Mouse (Mus musculus) midbrain, embryonic 10.5 days (tissue): ENCODE data around the gene Dctd. TPM values are rescaled to one million over a fixed set of nuclear protein-coding genes. Genes with fewer than 3 reads are reported as not detected.

Experiments
- DNase-seq: peaks from one replicate; pipeline ENCODE4 v3.0.0-alpha.2; 2017; ENCODE audit warnings: low spot score
- H3K27ac ChIP-seq: fragments of 300-500 bp; sonication (generic); replicated peaks from 2 replicates; pipeline ENCODE4 v1.5.1; 2016; ENCODE audit warnings: mild to moderate bottlenecking
- H3K27me3 ChIP-seq: fragments of 300-500 bp; sonication (generic); 2 replicates; pipeline ENCODE4 v1.6.1; 2016; ENCODE audit warnings: low read depth, mild to moderate bottlenecking; ENCODE audit not compliant: poor library complexity, severe bottlenecking
- H3K36me3 ChIP-seq: fragments of 300-500 bp; sonication (generic); 2 replicates; pipeline ENCODE4 v1.6.1; 2016; ENCODE audit warnings: mild to moderate bottlenecking, moderate library complexity
- H3K4me1 ChIP-seq: fragments of 300-500 bp; sonication (generic); 2 replicates; pipeline ENCODE4 v1.6.1; 2016
- H3K4me3 ChIP-seq: fragments of 300-500 bp; sonication (generic); 2 replicates; pipeline ENCODE4 v1.5.1; 2016; ENCODE audit warnings: mild to moderate bottlenecking, moderate library complexity
- H3K9me3 ChIP-seq: fragments of 300-500 bp; sonication (generic); replicated peaks from 2 replicates; pipeline ENCODE4 v1.6.1; 2016; ENCODE audit warnings: mild to moderate bottlenecking
- WGBS: fragments of 180-500 bp; shearing (Covaris S2); methylation state at CpG from one replicate; pipeline ENCODE4 v1.1.7; 2016; 5-methylcytosine and 5-hydroxymethylcytosine counted together
- polyA plus RNA-seq: library from polyadenylated mRNA; unstranded; fragments of >200 nt; fragmentation: Nextera tagmentation; extraction: Ambion mirVana; gene quantifications from 2 replicates; pipeline ENCODE4 v1.2.1, GENCODE M21; 2016

Gene Dctd
- polyA plus RNA-seq, 1 experiment from 2014 or later = 36.9 TPM

DNA sequence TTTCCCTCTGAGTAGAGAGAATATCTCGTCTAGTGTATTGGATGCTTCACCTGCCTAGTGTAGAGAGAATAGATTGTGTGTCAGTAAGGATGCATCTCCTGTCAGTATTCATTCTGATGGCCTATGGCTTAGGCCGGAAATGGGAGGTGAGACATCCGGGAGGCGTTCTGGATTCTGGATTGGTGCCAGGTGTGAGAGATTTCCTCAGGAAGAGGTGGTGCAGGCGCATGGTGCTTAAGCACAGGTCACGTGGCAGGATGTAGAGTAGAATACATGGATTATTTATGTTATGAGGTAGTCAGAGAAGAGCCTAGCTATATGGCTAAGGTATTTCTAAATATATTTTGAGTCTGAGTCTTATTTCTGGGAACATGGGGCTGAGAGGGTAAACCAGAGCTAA, 15.7 kb downstream of the Dctd start:
- H3K36me3 ChIP-seq = peaks cover 53% of the 10 kb centered on the region
- no peaks in the 10 kb centered on the region for H3K27me3 ChIP-seq
- DNase-seq = no peak
- H3K4me3 ChIP-seq = no peak overlapping the region
- 92% methylated on average over 6 of the region's 6 CpGs for WGBS
- peaks cover 14% of the 10 kb centered on the region; the same call in 1 of the 2 replicates for H3K9me3 ChIP-seq
- H3K4me1 ChIP-seq = peaks cover 12% of the 10 kb centered on the region
- no peak overlapping the region for H3K27ac ChIP-seq

DNA sequence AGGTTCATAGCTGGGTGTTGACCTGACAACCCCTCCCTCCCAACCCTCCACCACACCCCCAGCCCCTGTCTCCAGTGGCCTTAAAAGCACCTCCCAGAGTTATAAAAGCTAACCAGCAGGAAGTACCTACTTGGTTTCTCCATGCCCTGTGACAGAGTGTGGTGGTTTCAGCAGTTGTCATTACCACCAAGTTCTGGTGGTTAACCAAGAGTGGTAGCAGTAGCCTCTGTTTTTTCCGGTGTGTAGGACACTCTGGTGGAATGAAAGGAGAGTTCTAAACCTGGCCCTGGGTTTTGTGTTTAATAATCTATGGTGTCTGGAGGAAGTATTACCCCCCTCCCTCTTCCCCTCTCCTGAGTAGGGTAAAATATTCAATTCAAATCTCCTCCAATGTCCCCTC, 24.1 kb downstream of the Dctd start:
- Histone ChIP-seq H3K36me3 (peaks cover 37% of the 10 kb centered on the region), H3K4me3 (no peak overlapping the region), H3K9me3 (peaks cover 11% of the 10 kb centered on the region; the same call in 1 of the 2 replicates), H3K4me1 (peaks cover 9% of the 10 kb centered on the region; the same call in 1 of the 2 replicates), H3K27ac (no peak overlapping the region), H3K27me3 (no peaks in the 10 kb centered on the region)
- no peak for DNase-seq
- WGBS = 94% methylated on average over 1 of the region's 1 CpGs

DNA sequence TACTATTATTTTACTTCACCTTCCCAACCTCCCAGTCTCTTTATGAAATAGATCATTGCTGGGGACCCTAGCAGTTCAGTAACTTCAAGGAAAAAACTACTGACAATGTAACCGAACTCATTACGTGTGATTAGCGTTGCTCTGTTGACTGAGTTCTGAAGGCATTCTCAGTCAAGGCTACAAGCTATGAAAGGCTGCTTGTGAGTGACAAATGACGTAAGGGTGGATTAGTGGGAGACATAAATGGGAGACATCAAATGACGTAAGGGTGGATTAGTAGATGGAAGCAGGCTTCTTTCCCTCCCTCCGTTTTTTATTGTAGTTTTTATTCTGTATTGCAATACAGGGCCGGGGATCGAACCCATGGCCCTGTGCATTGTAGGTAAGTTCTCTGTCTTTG, 26.0 kb downstream of the Dctd start:
- no peak for DNase-seq
- 84% methylated on average over 8 of the region's 8 CpGs for WGBS
- Histone ChIP-seq H3K36me3 (peaks cover 32% of the 10 kb centered on the region), H3K27ac (no peak overlapping the region), H3K4me1 (peaks cover 9% of the 10 kb centered on the region; the same call in 1 of the 2 replicates), H3K9me3 (no peaks in the 10 kb centered on the region), H3K27me3 (no peaks in the 10 kb centered on the region), H3K4me3 (no peak overlapping the region)

DNA sequence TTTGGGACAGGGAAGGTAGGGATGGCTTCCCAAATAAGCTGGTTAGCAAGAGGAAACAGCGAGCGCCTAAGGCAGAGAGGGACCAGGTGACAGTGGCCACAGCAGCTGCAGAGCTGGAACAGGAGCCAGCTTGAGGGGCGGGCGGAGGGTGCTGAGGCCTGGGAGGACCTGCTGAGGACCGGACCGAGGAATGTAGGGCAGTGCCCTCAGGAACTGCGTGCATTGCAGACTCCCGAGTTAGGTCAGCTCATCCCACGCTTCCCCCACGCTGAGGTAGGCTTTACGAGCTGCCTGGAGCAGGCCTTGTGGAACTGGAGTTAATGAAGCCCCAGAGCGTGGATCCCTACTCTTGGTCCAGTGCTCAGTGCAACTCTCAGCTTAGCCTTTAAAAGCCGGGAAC, 28.1 kb downstream of the Dctd start:
- 93% methylated on average over 13 of the region's 13 CpGs for WGBS
- Histone ChIP-seq H3K4me1 (peaks cover 9% of the 10 kb centered on the region; the same call in 1 of the 2 replicates), H3K27me3 (no peaks in the 10 kb centered on the region), H3K4me3 (no peak overlapping the region), H3K27ac (no peak overlapping the region), H3K9me3 (no peaks in the 10 kb centered on the region), H3K36me3 (peaks cover 39% of the 10 kb centered on the region)
- DNase-seq = no peak

DNA sequence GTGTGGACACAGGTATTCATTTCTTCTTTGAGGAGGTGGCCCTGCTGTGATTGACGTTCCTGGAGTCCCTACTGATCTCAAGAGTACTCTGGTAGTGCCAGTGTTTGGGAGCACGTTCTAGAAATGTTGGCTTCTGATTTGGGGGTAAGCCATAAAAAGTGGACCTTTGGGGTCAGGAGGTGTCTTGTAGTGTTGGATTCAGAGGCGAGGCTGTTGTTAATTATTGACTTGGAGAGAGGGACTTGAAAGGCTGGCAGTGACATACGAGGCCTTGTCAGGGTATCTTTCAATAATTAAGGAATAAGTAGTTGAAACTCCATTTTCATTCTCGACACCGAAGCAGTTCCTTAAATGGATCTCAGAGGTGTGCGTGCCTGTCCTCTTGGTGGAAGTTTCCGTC, 31.4 kb downstream of the Dctd start:
- H3K4me3 ChIP-seq = no peak overlapping the region
- H3K4me1 ChIP-seq = peaks cover 4% of the 10 kb centered on the region; the same call in 1 of the 2 replicates
- H3K27me3 ChIP-seq = no peaks in the 10 kb centered on the region
- no peak for DNase-seq
- H3K27ac ChIP-seq = no peak overlapping the region
- no peaks in the 10 kb centered on the region for H3K9me3 ChIP-seq
- H3K36me3 ChIP-seq = peaks cover 51% of the 10 kb centered on the region
- WGBS = 91% methylated on average over 8 of the region's 8 CpGs

DNA sequence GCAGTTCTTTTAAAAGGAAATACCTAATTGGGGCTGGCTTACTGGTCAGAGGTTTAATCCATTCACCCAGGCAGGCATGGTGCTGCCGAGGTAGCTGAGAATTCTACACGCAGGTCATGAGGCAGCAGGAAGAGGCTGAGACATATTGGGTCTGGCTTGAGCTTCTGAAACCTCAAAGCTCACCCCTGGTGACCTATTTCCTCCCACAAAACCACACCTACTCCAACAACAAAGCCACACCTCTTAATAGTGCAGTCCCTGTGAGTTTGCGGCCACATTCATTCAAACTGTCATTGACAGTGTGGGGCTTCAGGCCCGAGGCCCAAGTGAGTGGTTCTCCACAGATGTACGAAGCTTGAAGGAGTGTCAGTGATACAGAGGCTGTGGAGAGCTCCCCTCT, 34.4 kb downstream of the Dctd start:
- 91% methylated on average over 5 of the region's 5 CpGs for WGBS
- H3K9me3 ChIP-seq = no peaks in the 10 kb centered on the region
- no peak overlapping the region for H3K27ac ChIP-seq
- H3K4me1 ChIP-seq = peaks cover 6% of the 10 kb centered on the region; the same call in 1 of the 2 replicates
- no peak overlapping the region for H3K4me3 ChIP-seq
- H3K27me3 ChIP-seq = no peaks in the 10 kb centered on the region
- peaks cover 56% of the 10 kb centered on the region for H3K36me3 ChIP-seq
- no peak for DNase-seq

DNA sequence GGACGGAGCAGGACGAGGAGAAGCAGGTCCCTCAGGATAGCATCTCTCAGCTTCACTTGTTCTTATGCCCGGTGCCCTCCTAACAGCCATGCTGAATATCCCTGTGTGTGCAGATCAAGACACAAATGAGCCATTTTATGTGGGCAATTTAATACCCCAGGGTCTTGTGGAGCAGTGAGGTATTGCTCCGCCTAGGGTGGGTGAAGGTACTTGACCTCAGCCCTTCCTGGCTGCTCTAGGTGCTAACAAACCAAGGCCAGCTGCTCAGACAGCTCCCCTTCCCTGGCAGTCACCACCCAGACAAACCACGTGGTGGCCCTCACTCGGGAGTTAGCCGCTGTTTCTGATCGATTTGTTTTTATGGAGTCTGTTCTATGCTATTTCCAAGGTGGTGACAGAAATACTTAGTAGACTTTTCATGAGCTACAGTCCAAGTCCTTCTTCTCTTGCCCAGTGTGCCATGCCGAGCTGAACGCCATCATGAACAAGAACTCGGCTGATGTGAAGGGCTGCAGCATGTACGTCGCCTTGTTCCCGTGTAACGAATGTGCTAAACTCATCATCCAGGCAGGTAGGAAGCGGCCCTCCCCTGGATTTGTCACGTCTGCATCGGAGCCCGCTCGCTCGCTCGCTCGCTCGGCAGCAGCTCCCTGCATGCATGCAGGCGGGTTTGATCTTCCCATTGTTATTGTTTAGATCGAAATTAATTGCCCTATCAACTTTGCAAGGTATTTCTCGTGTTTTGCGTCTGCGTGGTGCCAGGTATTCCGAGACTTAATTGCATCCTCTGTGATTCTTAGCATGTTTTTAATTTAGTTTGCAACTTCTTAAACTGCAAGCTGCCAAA, 38.1 kb downstream of the Dctd start:
- Histone ChIP-seq H3K36me3 (peaks cover 57% of the 10 kb centered on the region), H3K4me1 (peaks cover 6% of the 10 kb centered on the region; the same call in 1 of the 2 replicates), H3K4me3 (no peak overlapping the region), H3K9me3 (no peaks in the 10 kb centered on the region), H3K27ac (no peak overlapping the region), H3K27me3 (no peaks in the 10 kb centered on the region)
- 91% methylated on average over 30 of the region's 30 CpGs for WGBS
- DNase-seq = no peak

DNA sequence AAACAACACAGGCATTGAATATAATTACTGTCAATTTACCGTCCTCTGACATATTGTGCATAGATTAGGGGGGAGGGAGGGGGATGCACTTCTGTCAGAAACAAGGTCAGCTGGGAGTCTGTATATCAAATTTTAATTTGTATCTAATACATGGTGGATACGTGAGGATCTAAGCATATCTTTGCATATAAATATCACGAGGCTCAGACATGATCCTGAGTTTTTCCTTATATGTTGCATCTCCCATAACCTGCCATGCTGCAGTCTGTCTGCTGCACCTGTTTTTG, 38.7 kb downstream of the Dctd start:
- WGBS = 94% methylated on average over 3 of the region's 3 CpGs

DNA sequence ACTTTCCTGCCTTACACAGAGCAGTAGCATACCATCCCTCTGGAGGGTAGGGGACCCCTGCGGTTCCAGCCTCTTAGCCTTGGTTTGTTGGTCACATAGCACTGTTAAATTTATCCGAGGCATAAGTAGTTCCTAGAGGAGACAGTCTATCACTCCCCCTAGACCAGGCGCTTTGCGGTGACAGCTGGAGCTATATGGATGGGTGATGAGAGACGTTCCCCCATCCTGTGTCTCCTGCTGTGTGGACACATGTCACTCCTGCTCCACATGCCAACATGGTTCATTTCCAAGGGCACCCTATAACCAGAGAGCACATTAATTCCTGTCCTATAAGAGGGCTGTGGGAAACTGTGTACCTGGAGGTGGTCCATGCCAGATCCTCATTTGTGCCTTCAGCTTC, 42.1 kb downstream of the Dctd start:
- Histone ChIP-seq H3K27ac (no peak overlapping the region), H3K4me1 (peaks cover 3% of the 10 kb centered on the region; the same call in 1 of the 2 replicates), H3K36me3 (peaks cover 66% of the 10 kb centered on the region), H3K4me3 (no peak overlapping the region), H3K9me3 (0 out of 2 replicates have a peak, but pooled peaks cover 6% of the 10 kb centered on the region), H3K27me3 (no peaks in the 10 kb centered on the region)
- no peak for DNase-seq
- 94% methylated on average over 5 of the region's 5 CpGs for WGBS

More for the DNA sequence above, 38.7 kb downstream of the Dctd start:
- H3K27me3 ChIP-seq = no peaks in the 10 kb centered on the region
- no peak overlapping the region for H3K4me3 ChIP-seq
- no peaks in the 10 kb centered on the region for H3K9me3 ChIP-seq
- no peak for DNase-seq
- no peak overlapping the region for H3K27ac ChIP-seq
- peaks cover 59% of the 10 kb centered on the region for H3K36me3 ChIP-seq
- peaks cover 6% of the 10 kb centered on the region; the same call in 1 of the 2 replicates for H3K4me1 ChIP-seq

DNA sequence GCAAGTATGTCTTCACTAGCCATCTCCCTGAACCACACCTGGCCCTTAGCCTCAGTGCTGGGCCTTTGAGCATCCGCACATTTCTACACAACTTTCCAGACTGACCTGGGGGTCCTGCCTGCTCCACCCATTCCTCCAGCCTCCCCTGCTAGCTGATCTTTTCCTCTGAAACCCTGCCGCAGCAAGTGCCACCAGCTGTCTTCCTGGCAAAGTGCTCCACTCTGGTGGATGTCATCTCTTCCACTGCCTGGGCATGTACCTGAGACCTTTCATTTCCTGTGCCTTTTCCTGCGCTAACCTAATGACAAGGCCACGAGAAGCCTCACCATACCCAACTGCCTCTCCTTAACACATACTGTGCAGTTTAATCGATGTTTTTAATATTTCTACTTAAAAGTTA, 46.9 kb downstream of the Dctd start:
- peaks cover 42% of the 10 kb centered on the region for H3K36me3 ChIP-seq
- no peak overlapping the region for H3K27ac ChIP-seq
- H3K27me3 ChIP-seq = no peaks in the 10 kb centered on the region
- 89% methylated on average over 5 of the region's 5 CpGs for WGBS
- H3K9me3 ChIP-seq = peaks cover 21% of the 10 kb centered on the region
- no peak for DNase-seq
- no peaks in the 10 kb centered on the region for H3K4me1 ChIP-seq
- H3K4me3 ChIP-seq = no peak overlapping the region

DNA sequence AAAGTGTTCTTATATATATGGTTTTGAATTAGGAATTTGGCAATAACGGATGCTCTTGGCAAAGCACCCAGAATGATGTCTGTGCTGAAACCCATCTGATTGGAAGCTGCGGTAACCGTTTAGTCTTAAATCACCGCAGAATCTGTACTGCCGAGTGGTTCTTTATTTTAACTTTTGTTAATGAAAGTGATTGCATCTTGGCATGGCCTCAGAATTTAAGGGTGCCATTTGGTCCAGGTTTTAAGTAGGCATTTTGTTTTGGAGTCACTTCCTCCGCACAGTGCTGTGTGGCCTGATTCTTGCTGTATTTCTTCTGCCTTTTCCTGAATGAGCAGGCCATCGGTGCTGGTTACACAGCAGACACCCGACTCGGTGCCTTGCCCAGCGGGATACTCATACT, 47.6 kb downstream of the Dctd start:
- H3K4me3 ChIP-seq = no peak overlapping the region
- peaks cover 21% of the 10 kb centered on the region for H3K9me3 ChIP-seq
- peaks cover 36% of the 10 kb centered on the region for H3K36me3 ChIP-seq
- DNase-seq = no peak
- 0 out of 2 replicates have a peak, but pooled peaks cover 1% of the 10 kb centered on the region for H3K27me3 ChIP-seq
- WGBS = 94% methylated on average over 10 of the region's 10 CpGs
- H3K27ac ChIP-seq = no peak overlapping the region
- H3K4me1 ChIP-seq = no peaks in the 10 kb centered on the region

DNA sequence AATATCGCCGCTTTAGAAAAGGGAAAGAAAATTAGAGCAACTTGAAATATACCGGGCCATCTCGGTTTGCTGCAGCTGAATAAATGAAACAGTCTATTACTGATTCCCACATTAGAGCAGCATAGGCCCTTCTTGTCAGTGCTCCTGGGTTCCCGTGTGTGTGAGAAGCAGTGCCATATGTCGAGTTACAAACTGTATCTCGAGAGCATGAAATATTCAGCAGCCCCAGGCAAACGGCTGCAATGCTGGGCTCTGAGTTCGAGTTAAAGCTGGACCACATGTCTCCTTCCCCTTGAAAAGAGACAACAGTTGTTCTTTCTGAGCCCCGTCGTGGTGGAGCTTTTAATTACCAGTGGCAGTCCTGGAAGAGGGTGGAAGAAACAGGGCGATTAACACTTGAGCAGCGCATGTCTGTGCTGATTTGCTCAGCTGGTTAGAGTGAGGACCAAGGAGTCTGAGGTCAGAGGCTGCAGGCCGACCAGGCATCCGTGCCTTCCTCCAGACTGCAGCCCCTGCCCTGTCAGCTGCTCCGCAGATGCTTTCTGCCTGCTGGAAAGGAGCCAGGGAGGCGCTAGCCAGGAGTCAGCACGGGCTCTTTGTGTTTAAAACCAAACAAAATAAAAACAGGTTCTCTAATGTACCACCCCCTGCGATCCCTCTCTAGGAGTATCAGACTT, 53.3 kb downstream of the Dctd start:
- H3K4me1 ChIP-seq = peaks cover 28% of the 10 kb centered on the region
- 46% methylated on average over 19 of the region's 19 CpGs for WGBS
- no peak overlapping the region for H3K4me3 ChIP-seq
- peak overlapping the region; percentile 57; the same call in 1 of the 2 replicates for H3K27ac ChIP-seq
- 0 out of 2 replicates have a peak, but pooled peaks cover 5% of the 10 kb centered on the region for H3K36me3 ChIP-seq
- peaks cover 20% of the 10 kb centered on the region for H3K9me3 ChIP-seq
- peaks cover 54% of the 10 kb centered on the region for H3K27me3 ChIP-seq
- DNase-seq = peak; percentile 50
